Mouse (Mus musculus): Measurements from ENCODE around the gene Tacr1.

The Tacr1 gene

GRCm38 (mm10) chr6:82525107-82525867, 123.2 kb downstream of the Tacr1 start:
- no peak for DNase-seq

DNA sequence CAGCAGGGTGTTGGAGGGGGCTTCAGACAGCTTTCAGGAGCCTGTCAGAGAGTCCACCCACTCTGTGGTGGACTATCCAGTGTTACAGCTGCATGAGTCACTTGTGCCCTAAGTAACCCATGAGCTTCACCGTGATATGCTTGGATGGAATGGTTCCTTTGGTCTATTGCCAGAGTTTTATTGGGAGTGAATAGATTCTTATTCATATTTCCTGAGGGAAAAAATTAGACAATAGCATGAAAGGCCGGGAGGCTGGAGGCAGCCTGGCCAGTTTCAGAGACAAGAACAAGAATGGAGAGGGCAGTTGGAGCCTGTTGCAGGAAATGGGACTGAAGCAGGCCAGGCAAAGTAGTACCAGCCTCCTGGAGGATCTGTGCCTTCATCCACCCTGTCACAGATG, 126.5 kb downstream of the Tacr1 start:
- DNase-seq = no peak

DNA sequence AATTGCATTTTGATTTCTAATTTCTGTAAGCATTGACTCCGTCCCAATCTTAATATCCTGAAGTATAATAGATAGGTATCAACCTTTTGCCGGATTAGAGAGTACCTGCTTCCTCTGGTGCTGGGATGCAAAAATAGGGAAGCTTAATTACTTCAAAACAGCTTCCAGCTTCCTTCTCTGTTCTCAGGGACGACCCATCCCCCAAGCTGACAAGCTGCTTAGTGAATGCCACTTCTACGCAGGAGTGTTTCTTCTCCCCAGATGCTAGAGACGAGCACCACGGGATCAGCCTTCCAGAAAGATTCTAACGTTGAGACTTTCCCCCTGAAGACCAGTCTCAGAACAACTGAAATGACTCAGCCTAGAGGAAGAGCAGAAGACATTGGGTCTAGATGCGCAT, 134.5 kb downstream of the Tacr1 start:
- no peak for DNase-seq

GRCm38 (mm10) chr6:82549270-82549669, 147.1 kb downstream of the Tacr1 start:
- peak; percentile 3 for DNase-seq

DNA sequence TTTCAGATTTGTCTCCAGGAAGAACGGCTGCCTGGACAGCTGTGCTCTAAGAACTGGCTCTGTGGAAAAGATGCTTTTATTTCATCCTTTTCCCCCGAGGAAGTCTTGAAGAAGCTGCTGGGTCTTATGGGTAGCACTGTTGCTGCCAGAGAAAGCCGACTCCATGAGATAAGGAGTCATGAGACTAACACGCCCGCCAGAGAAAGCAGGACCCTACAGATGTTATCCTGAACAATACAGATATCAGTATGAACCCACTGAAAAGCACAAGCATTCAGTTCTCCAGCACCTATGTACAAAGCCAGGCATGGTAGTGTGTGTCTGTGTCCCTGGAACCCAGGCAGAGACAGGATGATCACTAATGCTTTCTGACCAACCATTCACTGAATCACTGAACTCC, 173.3 kb downstream of the Tacr1 start:
- no peak for DNase-seq

DNA sequence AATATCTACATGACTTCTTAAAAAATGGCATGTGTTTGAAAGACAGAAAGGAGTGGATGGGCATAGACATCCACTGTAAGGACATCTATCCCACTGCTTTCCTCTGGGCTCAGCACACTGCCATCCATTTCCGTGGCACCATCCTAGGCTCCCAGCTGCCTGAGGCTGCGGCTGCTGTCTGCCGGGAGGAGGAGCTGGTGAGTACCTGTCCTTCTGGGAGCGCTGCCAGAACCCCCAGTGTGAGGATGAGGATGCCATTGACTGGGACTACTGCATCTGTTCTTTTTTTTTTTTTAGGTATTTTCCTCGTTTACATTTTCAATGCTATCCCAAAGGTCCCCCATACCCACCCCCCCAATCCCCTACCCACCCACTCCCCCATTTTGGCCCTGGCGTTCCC, 183.3 kb downstream of the Tacr1 start:
- DNase-seq = no peak

GRCm38 (mm10) chr6:82589387-82589786, 187.3 kb downstream of the Tacr1 start:
- DNase-seq = no peak

DNA sequence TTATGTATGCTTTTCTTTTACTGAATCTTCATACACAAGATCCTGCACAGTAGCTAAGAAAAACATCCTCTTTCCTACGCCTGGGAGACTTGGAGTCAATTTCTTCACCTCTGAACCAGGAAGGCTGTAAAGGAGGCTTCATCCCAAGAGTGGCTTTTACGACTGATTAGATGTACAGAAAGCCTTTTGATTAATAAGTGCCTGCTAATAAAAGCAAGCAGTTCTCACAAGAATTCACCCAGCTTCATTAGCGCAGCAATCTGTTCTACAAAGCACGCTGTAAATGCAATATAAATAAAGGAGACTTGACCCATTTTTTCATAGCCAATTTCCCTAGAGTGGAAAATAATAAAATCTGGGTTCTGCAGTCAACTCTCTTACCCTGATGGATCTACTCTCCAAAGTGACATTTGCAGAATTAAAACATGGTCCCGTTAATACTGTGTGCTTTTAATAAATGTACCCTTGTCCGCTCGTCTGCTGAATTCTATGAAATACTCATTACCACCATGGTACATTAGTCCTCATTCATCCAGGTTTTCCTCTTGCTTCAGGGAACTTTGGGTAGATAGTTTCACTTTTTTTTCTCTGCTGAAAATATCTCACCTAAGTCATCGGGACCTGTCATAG, 193.4 kb downstream of the Tacr1 start:
- no peak for DNase-seq

DNA sequence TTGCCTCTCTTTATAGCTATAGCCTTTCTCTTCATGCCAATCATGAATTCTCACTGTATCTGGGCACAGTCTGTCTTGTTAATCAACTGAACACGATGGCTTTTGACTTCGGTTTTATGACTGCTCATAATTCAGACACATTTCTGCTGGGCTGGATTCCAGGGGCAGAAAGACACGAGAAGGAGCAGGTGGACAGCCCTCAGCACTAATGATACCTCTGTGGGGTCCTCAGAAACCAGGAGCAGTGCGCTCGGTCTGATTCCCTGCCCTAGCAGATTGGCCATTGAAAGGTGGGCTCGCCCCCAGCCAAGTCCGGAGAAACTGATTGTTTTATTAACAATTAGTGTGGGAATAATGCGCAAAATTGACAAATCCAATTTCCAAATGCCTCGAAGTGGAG, 201.1 kb downstream of the Tacr1 start:
- no peak for DNase-seq

DNA sequence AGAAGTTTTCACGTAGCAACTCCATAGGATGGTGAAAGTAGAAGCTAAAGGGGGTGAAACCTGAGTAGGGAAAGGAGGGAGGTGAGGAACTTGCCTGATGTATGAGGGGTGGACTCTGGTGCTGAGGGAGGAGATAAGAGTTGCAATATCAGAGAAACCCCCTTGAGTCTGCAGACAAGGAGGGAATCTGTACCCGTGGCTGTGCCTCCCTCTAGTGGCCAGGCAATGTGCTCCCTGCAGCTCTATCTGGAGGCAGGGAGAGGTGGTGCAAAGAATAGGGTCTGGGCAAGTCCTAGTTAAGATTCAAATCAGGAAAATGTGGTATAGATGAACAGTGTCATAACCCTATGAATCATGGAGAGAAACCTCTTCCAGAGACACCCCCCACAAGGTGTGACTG, 201.5 kb downstream of the Tacr1 start:
- peak; percentile 14 for DNase-seq

- DNase-seq = no peak
These were observed 202.7 kb downstream of the Tacr1 start for GRCm38 (mm10) chr6:82604791-82605190.

GRCm38 (mm10) chr6:82608756-82609155, 206.6 kb downstream of the Tacr1 start:
- no peak for DNase-seq

DNA sequence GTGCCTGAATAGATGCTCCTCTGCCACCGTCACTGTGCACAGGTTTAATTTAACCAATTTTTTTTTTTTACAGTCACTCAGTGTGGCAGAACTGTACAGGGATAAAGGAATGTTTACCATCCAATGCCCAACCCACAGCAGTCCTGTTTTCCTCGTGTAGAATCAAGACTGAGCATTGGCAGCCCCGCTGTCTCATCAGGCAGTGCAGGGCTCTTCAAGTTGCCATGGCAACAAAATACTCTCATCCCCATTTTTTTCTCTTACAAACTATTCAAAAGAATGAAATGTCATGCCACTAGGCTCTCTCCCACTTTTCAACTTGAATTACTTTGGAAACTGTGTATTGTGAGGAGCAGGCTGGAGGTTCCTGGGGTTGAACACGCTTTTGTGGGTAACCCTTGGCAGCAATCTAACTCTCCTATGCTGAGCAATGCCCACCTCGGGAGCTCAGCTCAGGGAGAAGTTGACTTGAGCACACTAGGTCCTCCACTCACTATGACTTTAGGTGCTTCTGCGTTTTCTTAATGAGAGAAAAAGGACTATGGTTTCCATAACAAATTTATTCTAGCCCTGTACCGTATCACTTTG, 207.3 kb downstream of the Tacr1 start:
- DNase-seq = no peak

Data from thymus, postnatal 14 days (tissue).